Comparison of ENCODE assay signal across 7 mouse cellular contexts in genomic region chr3:152980978-152981974, GRCm38 (mm10). TPM values are rescaled to one million over a fixed set of nuclear protein-coding genes. Genes with fewer than 3 reads are reported as not detected.
A peak's percentile ranks its signal among the peaks of the same experiment; 100 is the strongest.
DNase-seq lines count a peak whose midpoint lies in the region; ATAC-seq and TF ChIP-seq lines count a peak whose summit lies in the region.

No protein-coding gene starts in this region.

- H3K27me3 ChIP-seq in spleen, adult 2 months (ENCODE audit: control insufficient read depth, insufficient read depth, low read length): peaks cover 10% of the 10 kb centered on the region
- H3K27me3 ChIP-seq in hindbrain, embryonic 13.5 days: peaks cover 18% of the 10 kb centered on the region
- H3K27me3 ChIP-seq in midbrain, embryonic 15.5 days (replicated peaks): no peaks in the 10 kb centered on the region

- H3K27ac ChIP-seq in spleen, adult 2 months (ENCODE audit: insufficient read depth, low read length): no peak overlapping the region
- peak overlapping the region; percentile 83 for H3K27ac ChIP-seq in hindbrain, embryonic 13.5 days
- peak overlapping the region; percentile 74 for H3K27ac ChIP-seq in midbrain, embryonic 15.5 days

- H3K9ac ChIP-seq in hindbrain, embryonic 13.5 days: peak overlapping the region; percentile 80
- H3K9ac ChIP-seq in midbrain, embryonic 15.5 days: peak overlapping the region; percentile 59

- no peak for TF ChIP-seq POLR2A in spleen, adult 2 months (IDR thresholded peaks at IDR 0.05; ENCODE audit: low read depth, low read length)

- peaks cover 2% of the 10 kb centered on the region for H3K4me1 ChIP-seq in spleen, adult 2 months (ENCODE audit: control insufficient read depth, insufficient read depth, insufficient read length)
- peaks cover 46% of the 10 kb centered on the region for H3K4me1 ChIP-seq in hindbrain, embryonic 13.5 days (replicated peaks)
- H3K4me1 ChIP-seq in midbrain, embryonic 15.5 days: peaks cover 23% of the 10 kb centered on the region

- H3K9me3 ChIP-seq in hindbrain, embryonic 13.5 days: no peaks in the 10 kb centered on the region
- H3K9me3 ChIP-seq in midbrain, embryonic 15.5 days: no peaks in the 10 kb centered on the region

- no peak for DNase-seq in spleen, adult 2 months (ENCODE audit: low read depth in 1 of 2, low spot score in 2 of 2)
- no peak for DNase-seq in spleen, adult 18-20 months
- peak; percentile 64 to 75 for DNase-seq in left cerebral cortex, postnatal 25 days (ENCODE audit: low spot score in 2 of 2)

- WGBS in spleen, adult 2 months: 3% methylated on average over 47 of the region's 47 CpGs
- WGBS in hindbrain, embryonic 13.5 days: under 1% methylated on average over 47 of the region's 47 CpGs
- 1% methylated on average over 47 of the region's 47 CpGs for WGBS in midbrain, embryonic 15.5 days

- peak overlapping the region; percentile 7; the same call in 1 of the 2 replicates for H3K4me3 ChIP-seq in spleen, adult 2 months (ENCODE audit: extremely low read depth, insufficient read depth, insufficient read length)
- peak overlapping the region; percentile 63 for H3K4me3 ChIP-seq in hindbrain, embryonic 13.5 days
- peak overlapping the region; percentile 61 for H3K4me3 ChIP-seq in midbrain, embryonic 15.5 days

- peak overlapping the region; percentile 94 for H3K4me2 ChIP-seq in hindbrain, embryonic 13.5 days
- H3K4me2 ChIP-seq in midbrain, embryonic 15.5 days: peak overlapping the region; percentile 79

- no peaks in the 10 kb centered on the region for H3K36me3 ChIP-seq in spleen, adult 2 months (ENCODE audit: control insufficient read depth, insufficient read depth, low read length)
- H3K36me3 ChIP-seq in hindbrain, embryonic 13.5 days: no peaks in the 10 kb centered on the region
- no peaks in the 10 kb centered on the region for H3K36me3 ChIP-seq in midbrain, embryonic 15.5 days (replicated peaks)

- TF ChIP-seq CTCF in spleen, adult 2 months (IDR thresholded peaks at IDR 0.05; ENCODE audit: extremely low read depth, insufficient read depth, insufficient read length, insufficient replicate concordance): no peak

- ATAC-seq in common myeloid progenitor, adult 5-6 weeks (replicated peaks; ENCODE audit: low read depth, poor library complexity, severe bottlenecking): peak; percentile 31
- peak; percentile 82 for ATAC-seq in hindbrain, embryonic 13.5 days (ENCODE audit: low FRiP score)
- ATAC-seq in midbrain, embryonic 15.5 days (replicated peaks): peak; percentile 81
- no peak for ATAC-seq in monocyte, adult 5-6 weeks (replicated peaks; ENCODE audit: insufficient number of reproducible peaks, low FRiP score, low TSS enrichment, poor library complexity, severe bottlenecking)

- intact Hi-C loops in left cerebral cortex, postnatal 25 days (cut with DNase I): loop anchor here (2.0 to 5.0 kb wide), 2 partner anchors 98 to 256 kb away; no protein-coding TSS in a partner anchor

RNA-seq across cellular contexts. Expression of gene St6galnac5, which starts 0.8 kb away (rescaled TPM):
- polyA plus RNA-seq in spleen, adult 2 months (2012; rRNA removed): 1.2 and 2.2 TPM in 2 replicates
- not detected in 2 replicates for total RNA-seq in common myeloid progenitor, adult 5-6 weeks (2017)
- 18.6 and 19.5 TPM in 2 replicates for polyA plus RNA-seq in hindbrain, embryonic 13.5 days (2015; fragmentation: Nextera tagmentation; extraction: Ambion mirVana)
- total RNA-seq in left cerebral cortex, postnatal 25 days (2021): 10 to 100 TPM; 29.9 to 41.2 TPM
- polyA plus RNA-seq in midbrain, embryonic 15.5 days (2015; fragmentation: Nextera tagmentation; extraction: Ambion mirVana): 26.7 and 27.8 TPM in 2 replicates
- 0.10 to 2.5 TPM (median 0.19 TPM) in 3 replicates for total RNA-seq in monocyte, adult 5-6 weeks (2017)

Comparison
In these comparisons a context has a peak if more than half of its experiments do, and no peak if none do; other contexts are left out.
1. DNase-seq: peak in left cerebral cortex, postnatal 25 days (2 of 2); none in spleen, adult 2 months (0 of 2) and spleen, adult 18-20 months (0 of 2).
2. H3K4me3 ChIP-seq: peak in every context shown above with its lines; median percentile 63 in hindbrain, embryonic 13.5 days; 61 in midbrain, embryonic 15.5 days; 7 in spleen, adult 2 months.